Mouse (Mus musculus) hindbrain, embryonic 14.5 days (tissue): ENCODE measurements at regions not wholly inside any gene's neighbourhood (a gene's known extent, or its start where the extent isn't known, plus 50 kb on each side); places are given as distances from the start of the nearest gene placed in this dataset.

Experiments used
- ATAC-seq: fragments of 200-750 bp; cut with Nextera tagmentation; 2 replicates; pipeline ENCODE4 v1.8.0; 2017; ENCODE audit warnings: moderate number of reproducible peaks, mild to moderate bottlenecking, moderate TSS enrichment, moderate library complexity; ENCODE audit not compliant: low FRiP score
- DNase-seq: peaks from one replicate; pipeline ENCODE4 v3.0.0-alpha.2; 2015; ENCODE audit warnings: low spot score
- H3K27ac ChIP-seq: fragments of 300-500 bp; sonication (generic); 2 replicates; pipeline ENCODE4 v1.5.1; 2014; ENCODE audit warnings: mild to moderate bottlenecking, moderate library complexity
- H3K27me3 ChIP-seq: fragments of 300-500 bp; sonication (generic); 2 replicates; pipeline ENCODE4 v1.6.1; 2014; ENCODE audit warnings: mild to moderate bottlenecking, low read length, mixed read lengths; ENCODE audit not compliant: control insufficient read depth, insufficient read depth
- H3K36me3 ChIP-seq: fragments of 300-500 bp; sonication (generic); replicated peaks from 2 replicates; pipeline ENCODE4 v1.6.1; 2014; ENCODE audit not compliant: control insufficient read depth, insufficient read depth
- H3K4me1 ChIP-seq: fragments of 300-500 bp; sonication (generic); replicated peaks from 2 replicates; pipeline ENCODE4 v1.6.1; 2014; ENCODE audit warnings: antibody characterized with exemption, low read length, mixed read lengths; ENCODE audit not compliant: control insufficient read depth, insufficient read depth
- H3K4me2 ChIP-seq: fragments of 300-500 bp; sonication (generic); replicated peaks from 2 replicates; pipeline ENCODE4 v1.6.1; 2014; ENCODE audit warnings: mild to moderate bottlenecking, moderate library complexity
- H3K4me3 ChIP-seq: fragments of 300-500 bp; sonication (generic); replicated peaks from 2 replicates; pipeline ENCODE4 v1.5.1; 2014; ENCODE audit warnings: mild to moderate bottlenecking, low read length
- H3K9ac ChIP-seq: fragments of 300-500 bp; sonication (generic); 2 replicates; pipeline ENCODE4 v1.6.1; 2014
- H3K9me3 ChIP-seq: fragments of 300-500 bp; sonication (generic); 2 replicates; pipeline ENCODE4 v1.6.1; 2016; ENCODE audit warnings: low read length; ENCODE audit not compliant: control insufficient read depth
- whole genome bisulfite sequencing: fragments of 180-500 bp; shearing (Covaris S2); extraction: QIAGEN DNeasy Blood & Tissue Kit; methylation state at CpG from one replicate; pipeline ENCODE4 v1.1.7; 2014; 5-methylcytosine and 5-hydroxymethylcytosine counted together

GRCm38 (mm10) chr16:22719791-22720190 lies 62.8 kb upstream of the Dgkg start:
- Histone ChIP-seq H3K4me2 (no peak overlapping the region), H3K4me3 (no peak overlapping the region), H3K36me3 (no peaks in the 10 kb centered on the region), H3K27me3 (no peaks in the 10 kb centered on the region), H3K27ac (no peak overlapping the region), H3K9me3 (no peaks in the 10 kb centered on the region), H3K9ac (no peak overlapping the region), H3K4me1 (0 out of 2 replicates have a peak, but pooled peaks cover 3% of the 10 kb centered on the region)
- ATAC-seq (no peak), DNase-seq (no peak)
- 65% methylated on average over 4 of the region's 4 CpGs for WGBS

GRCm38 (mm10) chr16:22719304-22719703 lies 62.3 kb upstream of the Dgkg start:
- DNase-seq (no peak), ATAC-seq (no peak)
- no peak overlapping the region for H3K4me2 ChIP-seq
- H3K36me3 ChIP-seq = no peaks in the 10 kb centered on the region
- no peak overlapping the region for H3K4me3 ChIP-seq
- H3K27ac ChIP-seq = no peak overlapping the region
- WGBS = 61% methylated on average over 7 of the region's 7 CpGs
- no peaks in the 10 kb centered on the region for H3K9me3 ChIP-seq
- no peaks in the 10 kb centered on the region for H3K27me3 ChIP-seq
- no peak overlapping the region for H3K9ac ChIP-seq
- H3K4me1 ChIP-seq = 0 out of 2 replicates have a peak, but pooled peaks cover 3% of the 10 kb centered on the region

- Histone ChIP-seq H3K9me3 (no peaks in the 10 kb centered on the region), H3K4me2 (no peak overlapping the region), H3K9ac (no peak overlapping the region), H3K36me3 (no peaks in the 10 kb centered on the region), H3K4me1 (0 out of 2 replicates have a peak, but pooled peaks cover 3% of the 10 kb centered on the region), H3K4me3 (no peak overlapping the region), H3K27me3 (no peaks in the 10 kb centered on the region), H3K27ac (no peak overlapping the region)
- DNase-seq = no peak
- no peak for ATAC-seq
- WGBS = 60% methylated on average over 2 of the region's 2 CpGs
These were observed 60.4 kb upstream of the Dgkg start for GRCm38 (mm10) chr16:22717462-22717861.

- Histone ChIP-seq H3K4me1 (0 out of 2 replicates have a peak, but pooled peaks cover 3% of the 10 kb centered on the region), H3K36me3 (no peaks in the 10 kb centered on the region), H3K9ac (no peak overlapping the region), H3K4me2 (no peak overlapping the region), H3K9me3 (no peaks in the 10 kb centered on the region), H3K27ac (no peak overlapping the region), H3K4me3 (no peak overlapping the region), H3K27me3 (no peaks in the 10 kb centered on the region)
- WGBS = 91% methylated on average over 8 of the region's 8 CpGs
- DNase-seq = no peak
- ATAC-seq = no peak
These were observed 59.3 kb upstream of the Dgkg start for GRCm38 (mm10) chr16:22716306-22716830.

DNA sequence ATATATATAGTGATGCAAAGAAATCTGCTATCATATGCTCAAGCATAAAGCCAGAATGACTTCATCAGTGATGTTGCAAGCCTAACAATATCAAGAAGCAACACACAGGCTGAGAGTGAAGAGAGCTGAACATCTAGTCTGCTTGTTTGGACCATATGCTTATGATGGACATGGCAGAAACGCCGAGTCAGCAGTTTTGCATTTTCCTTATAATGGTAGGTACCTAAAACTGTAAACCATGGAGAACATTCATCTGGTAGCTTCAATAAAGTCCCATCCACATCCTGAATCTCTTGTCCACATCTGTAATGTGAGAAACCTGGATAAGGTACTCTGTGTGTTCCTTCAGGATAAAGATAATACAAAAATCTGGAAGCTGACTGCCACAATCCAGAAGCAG lies 57.3 kb upstream of the Dgkg start:
- Histone ChIP-seq H3K9ac (no peak overlapping the region), H3K27ac (no peak overlapping the region), H3K4me1 (no peaks in the 10 kb centered on the region), H3K9me3 (no peaks in the 10 kb centered on the region), H3K4me3 (no peak overlapping the region), H3K36me3 (no peaks in the 10 kb centered on the region), H3K4me2 (no peak overlapping the region), H3K27me3 (no peaks in the 10 kb centered on the region)
- DNase-seq = no peak
- no peak for ATAC-seq
- 95% methylated on average over 2 of the region's 2 CpGs for WGBS

- H3K9me3 ChIP-seq = no peaks in the 10 kb centered on the region
- H3K9ac ChIP-seq = no peak overlapping the region
- no peaks in the 10 kb centered on the region for H3K36me3 ChIP-seq
- H3K4me1 ChIP-seq = no peaks in the 10 kb centered on the region
- H3K27me3 ChIP-seq = no peaks in the 10 kb centered on the region
- ATAC-seq = no peak
- 67% methylated on average over 9 of the region's 9 CpGs for WGBS
- no peak overlapping the region for H3K4me3 ChIP-seq
- no peak for DNase-seq
- no peak overlapping the region for H3K27ac ChIP-seq
- no peak overlapping the region for H3K4me2 ChIP-seq
These were observed 51.7 kb upstream of the Dgkg start for GRCm38 (mm10) chr16:22708768-22709167.
